Mouse (Mus musculus) c-Kit-positive CD71-positive TER-119-positive erythroid progenitor cells, embryonic 14.5 days (primary cell): ENCODE measurements around the gene C1ra.
"Not testable (repeated sequence)": the region's sequence is repeated elsewhere in the genome, so short reads cannot be mapped to it uniquely, and the experiment has no call there.

ENCODE experiments used
- DNase-seq: peaks from one replicate; pipeline ENCODE4 v3.0.0-alpha.2; 2013; ENCODE audit warnings: low spot score

The C1ra gene

DNA sequence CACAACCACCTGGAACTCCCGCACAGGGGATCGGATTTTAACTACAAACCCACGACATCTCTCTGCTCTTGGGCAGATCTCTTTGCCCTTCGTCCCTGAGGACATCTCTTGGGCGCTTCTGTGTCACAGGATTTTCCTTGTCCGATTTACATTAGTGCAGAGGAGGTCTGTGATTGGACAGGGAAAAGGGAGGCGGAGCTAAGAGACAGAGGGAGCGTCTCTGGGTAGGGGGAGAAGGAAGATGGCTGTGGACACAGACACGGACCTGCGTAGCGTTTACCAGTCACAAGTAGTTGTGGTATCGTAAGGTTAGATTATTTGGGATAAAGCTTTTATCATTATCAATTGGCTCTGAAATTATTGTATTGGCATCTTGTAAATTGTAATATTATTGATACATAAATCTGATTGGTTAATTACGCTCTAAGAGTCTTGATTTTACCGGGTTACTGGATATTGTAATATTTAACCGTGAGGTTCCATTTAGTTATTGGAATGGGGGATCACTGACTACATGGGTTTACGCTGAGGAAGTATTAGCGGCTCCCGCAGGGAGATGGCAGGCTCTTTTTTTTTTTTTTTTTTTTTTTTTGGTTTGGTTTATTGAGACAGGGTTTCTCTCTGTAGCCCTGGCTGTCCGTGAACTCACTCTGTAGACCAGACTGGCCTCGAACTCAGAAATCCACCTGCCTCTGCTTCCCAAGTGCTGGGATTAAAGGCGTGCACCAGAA, 26.6 kb upstream of the C1ra start:
- no peak for DNase-seq

DNA sequence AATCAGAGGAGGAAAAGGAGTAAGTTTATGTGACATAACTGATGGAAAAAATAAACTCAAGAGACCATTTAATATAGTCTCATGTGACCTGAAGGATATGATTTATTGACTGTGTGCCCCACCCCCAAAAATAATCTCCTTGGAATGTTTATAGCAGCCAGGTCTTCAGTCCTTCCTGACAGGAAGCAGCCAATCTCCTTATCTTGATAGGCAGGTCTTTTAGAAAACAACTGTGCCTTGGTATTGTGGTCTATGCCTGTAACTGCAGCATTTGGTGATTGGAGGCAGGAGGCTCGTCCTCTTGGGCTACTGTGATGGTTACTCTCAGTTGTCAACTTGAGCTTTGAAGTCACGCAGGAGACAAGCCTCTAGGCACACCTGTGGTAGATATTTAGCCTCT, 24.7 kb upstream of the C1ra start:
- DNase-seq, result no peak

DNA sequence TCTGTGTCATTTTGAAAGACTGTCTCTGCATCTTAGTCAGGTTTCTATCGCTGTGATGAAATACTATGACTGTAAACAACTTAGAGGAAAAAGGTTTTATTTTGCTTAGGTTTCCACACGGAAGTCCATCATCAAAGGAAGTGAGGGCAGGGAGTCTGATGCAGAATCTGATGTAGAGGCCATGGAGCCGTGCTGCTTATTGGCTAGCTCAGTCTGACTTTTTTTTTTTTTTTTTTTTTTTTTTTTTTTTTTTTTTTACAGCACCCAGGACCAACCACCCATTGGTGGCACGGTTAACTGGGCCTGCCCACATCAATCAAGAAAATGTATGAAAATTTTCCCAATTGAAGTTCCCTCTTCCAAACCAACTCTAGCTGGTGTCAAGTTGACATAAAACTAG, 23.3 kb upstream of the C1ra start:
- no peak for DNase-seq

DNA sequence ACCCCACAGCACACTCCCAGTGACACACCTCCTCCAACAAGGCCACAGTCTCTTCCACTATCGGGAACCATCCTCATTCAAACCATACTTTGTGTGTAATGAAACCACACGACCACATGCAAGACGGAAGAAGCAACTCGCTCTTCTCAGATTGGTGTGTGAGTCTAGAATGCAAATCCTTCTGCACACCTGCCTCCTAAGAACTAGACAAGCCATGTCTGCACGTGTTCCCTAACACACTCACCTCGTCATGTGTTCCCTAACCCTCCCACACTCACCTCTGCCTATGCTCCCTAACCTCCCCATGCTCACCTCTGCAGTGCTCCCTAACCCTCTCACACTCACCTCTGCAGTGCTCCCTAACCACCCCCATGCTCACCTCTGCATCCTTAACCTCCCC, 20.8 kb upstream of the C1ra start:
- DNase-seq, result no peak

DNA sequence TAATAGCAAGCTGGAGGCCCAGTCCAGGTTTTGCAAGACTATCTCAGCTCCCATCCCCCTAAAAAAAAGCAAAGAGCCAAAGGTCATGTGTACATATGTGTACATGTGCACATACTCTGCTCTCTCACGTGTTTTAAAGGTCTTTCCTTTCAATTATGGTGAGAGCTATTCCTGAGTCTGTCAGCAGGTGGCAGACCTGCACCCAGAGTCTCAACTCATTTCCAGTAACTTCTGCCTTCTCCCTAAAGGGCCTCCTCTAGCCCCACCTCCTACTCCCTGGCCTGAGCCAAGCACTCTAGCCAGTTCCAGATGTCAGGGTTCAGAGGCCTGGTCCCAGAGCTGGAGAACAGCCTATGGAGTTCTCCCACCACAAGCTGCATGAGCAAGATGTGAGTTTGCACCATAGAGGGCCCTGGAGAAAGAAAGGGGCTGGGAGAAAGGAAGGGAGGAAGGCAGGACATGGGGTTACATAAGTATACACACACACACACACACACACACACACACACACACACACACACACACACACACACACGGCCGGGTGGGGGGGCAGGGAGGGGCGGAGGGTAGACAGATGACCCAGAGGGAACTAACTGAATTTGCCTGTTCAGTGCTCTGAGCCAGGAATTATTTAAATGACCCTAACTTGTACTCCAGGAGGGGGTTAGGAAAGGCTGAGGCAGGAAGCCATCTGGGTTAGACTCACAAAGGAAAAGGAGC, 19.2 kb upstream of the C1ra start, which contains the start of gene C1rl:
TSS of gene C1rl (plus strand) at position 272 of the 720 bp plus-strand sequence.
- peak; percentile 85 for DNase-seq

DNA sequence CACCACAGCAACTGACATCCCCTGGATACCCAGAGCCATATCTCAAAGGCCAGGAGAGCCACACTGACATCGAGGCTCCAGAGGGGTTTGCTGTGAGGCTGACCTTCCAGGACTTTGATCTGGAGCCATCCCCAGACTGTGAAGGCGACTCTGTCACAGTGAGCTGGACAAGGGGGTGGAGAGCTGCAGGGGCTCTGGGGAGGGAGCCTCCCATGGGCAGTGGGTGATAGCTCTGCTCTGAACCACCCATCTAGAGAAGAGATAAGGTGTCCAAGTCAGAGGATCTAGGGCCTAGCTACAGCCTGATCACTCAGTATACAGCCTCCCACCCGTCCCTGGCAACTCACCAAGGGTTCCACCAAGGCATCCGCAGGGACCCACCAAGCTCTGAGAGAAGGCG, 18.3 kb upstream of the C1ra start:
- DNase-seq, result no peak

DNA sequence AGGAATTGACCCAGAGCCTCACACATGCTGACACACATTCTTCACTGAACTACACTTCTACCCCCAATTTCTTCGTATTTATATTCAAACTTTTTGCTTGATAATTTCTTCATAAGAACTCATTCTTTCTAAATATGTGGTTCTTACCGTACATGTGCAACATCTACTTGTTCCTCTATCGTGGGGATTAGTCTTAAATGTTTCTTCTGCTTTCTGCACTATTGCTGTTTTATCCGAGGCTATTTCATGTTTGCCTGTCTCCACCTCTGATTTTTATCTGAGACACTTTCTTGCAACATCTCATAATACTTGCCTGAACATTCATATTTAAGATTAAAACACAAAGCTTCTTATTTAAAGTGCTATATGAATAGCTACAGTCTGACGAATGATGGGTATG, 16.2 kb upstream of the C1ra start:
- no peak for DNase-seq

DNA sequence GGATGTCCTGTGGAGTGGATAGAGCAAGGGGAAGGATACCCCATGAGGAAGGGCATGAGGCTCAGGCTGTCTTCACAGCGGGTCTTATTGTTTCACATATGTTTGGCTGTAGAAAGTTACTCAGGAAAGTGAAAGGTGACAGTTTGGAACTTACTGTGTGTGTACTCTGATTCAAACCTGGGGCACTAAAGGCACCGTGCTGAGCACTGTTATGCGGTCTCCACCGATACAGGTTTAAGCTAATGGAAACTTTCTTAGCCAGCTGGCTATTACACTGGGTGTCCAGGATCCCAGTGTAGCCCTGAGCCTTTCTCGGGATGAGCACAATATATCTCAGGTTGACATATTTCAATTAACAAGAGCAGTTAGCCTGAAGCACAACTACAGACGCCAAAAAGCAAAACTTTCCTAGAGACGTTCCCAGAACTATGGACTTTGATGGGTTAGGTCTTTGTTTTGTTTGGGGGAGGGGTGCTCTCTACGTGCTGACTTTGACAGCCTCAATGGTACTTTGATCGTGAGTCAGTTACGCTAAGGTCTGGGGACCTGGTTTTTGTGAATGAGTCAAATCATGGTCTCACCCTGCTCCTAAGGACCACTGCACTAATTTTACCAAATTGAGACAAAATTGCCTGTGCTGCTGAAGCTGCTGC, 12.2 kb upstream of the C1ra start:
- DNase-seq, result no peak

DNA sequence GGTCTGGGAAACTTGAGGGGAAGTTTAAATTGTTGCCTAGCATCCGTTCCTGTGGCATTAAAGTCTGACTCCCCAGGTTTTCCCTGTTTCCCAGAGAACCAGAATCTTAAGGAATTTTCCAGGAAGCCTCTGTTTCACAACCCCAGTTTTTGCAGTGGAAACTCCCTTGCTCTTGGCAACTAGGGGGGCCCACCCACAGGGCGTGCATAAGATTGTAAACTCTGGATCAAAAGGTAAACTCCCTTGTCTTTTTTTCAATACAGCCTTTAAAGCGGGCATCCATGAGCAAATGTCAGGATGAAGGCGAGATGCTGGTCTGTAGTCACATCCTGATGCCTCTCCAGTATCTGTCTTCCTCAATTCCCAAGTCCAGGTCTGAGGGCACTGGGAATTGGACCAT, 10.7 kb upstream of the C1ra start:
- no peak for DNase-seq

DNA sequence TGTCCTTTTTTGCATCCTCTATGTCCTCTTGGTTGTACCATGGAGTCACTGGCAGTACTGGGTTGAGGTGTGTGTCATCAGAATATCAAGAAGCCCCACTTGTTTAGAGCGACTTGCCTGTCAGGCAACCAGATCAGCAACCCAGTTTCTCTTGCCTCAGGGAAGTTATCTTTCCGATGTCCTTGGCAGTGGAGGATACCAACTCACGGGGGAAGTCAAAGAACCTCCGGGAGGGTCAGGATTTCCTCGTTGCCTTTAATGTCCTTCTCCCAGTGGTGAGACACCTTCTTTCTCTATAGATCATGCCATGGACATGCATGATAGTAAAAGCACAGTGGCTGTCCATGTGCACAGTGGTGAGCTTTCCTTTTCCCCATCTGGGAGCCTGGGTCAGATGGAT, 10.2 kb upstream of the C1ra start:
- no peak for DNase-seq

DNA sequence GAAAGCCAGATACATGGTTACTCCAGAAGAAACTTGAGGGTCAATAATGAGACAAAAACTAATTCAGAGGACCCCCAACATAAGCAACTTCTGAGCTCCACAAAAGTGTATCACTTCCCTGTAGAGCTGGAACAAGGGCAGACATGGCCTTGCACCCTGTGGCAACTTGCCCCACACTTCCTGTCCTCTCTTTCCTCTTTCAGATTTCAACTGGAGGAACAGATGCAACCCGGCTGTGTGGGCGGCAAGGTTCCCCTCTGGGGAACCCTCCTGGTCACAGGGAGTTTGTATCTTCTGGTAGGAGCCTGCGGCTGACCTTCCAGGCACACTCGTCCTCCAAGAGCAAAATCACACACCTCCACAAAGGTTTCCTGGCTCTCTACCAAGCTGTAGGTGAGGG, 7.2 kb upstream of the C1ra start:
- DNase-seq, result no peak

DNA sequence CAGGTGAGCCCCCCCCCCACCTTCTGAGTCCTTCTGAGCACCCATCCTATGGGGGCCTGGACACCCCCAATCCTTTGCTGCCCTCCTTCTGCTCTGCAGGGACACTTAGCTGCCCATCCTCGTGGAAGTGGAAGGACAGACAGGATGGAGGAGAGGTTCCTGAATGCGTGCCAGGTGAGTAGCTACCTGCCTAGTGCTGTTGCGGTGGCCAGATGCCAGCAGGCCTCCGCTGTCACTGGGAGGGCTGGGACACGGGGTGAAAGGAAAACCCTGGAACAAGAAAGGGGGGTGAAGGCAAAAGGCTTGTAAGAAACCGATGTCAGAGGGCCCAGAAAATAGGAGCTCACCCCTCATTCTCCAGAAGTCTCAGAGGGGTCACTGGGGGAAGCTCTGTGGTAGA, 5.2 kb upstream of the C1ra start:
- no peak for DNase-seq

DNA sequence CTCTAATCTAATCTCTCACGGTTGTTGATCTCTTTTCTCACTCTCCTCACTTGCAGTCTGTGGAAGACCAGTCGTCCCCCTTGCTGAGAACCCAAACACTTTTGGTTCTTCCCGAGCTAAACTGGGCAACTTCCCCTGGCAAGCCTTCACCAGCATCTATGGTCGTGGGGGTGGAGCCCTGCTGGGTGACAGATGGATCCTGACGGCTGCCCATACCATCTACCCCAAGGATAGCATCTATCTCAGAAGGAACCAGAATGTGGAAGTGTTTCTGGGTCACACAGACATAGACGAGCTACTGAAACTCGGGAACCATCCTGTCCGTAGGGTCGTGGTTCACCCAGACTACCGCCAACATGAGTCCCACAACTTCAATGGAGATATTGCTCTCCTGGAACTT, 3.9 kb upstream of the C1ra start:
- DNase-seq, result no peak

DNA sequence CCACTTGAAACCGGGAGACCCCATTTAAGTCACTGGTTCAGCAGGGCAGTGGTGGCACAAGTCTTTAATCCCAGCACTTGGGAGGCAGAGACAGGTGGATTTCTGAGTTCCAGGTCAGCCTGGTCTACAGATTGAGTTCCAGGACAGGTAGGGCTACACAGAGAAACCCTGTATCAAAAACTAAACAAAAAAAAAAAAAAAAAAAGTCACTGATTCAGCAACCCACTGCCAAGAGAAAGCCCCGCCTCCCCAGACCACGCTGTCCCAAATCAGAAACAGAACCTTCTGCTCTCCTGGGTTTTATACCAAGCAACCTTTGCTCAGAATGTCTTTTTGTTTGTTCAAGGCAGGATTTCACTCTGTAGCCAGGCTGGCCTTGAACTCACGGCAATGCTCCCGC, 3.0 kb upstream of the C1ra start:
- not testable (repeated sequence) for DNase-seq

DNA sequence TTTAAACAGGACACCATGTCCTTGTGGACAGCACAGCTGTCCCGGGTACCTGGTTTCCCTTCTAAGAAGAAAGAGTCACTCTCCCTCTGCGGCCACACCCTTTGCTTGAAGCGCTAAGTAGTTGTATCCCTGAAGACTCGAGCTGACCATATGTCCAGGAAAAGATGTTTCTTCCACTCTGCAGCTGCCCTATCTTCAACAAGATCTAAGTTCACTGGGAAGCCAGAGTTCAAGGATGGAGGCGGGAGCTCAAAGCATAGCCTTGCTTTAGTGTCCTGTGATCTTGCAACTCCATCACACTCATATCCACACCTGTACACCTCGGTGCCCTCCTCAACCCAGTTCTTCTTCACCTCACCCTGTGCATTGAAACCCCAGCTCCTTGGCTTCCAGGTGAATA, 269 bp upstream of the C1ra start:
- no peak for DNase-seq

DNA sequence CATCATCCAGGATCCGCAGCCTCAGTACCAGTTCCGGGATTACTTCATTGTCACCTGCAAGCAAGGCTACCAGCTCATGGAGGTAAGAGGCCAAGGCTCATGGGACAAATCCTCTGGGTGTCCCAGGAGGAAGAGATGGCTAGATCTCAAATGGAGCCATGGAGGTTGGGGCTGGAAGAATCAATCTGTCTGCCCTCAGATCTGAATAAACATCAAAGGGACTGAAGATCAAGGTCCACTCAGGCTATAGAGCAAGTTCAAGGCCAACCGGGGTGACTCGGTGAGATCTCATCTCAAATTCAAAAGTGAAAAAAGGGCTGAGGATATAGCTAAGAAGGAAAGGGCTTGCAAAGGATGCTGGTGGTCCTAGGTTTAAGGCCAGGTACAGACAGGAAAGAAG, 5.5 kb downstream of the C1ra start:
- not testable (repeated sequence) for DNase-seq

DNA sequence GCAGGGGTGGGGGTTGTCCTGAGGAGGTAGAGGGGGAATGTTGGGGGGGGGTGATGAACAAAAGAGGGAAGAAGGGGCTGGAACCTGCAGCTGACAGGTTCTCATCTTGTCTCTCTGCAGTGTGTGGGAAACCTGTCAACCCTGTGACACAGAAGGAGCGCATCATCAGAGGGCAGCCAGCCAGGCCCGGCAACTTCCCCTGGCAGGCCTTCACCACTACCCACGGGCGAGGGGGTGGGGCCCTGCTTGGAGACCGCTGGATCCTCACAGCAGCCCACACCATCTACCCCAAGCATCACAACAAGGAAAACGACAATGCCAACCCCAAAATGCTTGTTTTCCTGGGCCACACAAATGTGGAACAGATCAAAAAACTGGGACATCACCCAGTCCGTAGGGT, 9.9 kb downstream of the C1ra start:
- DNase-seq, result not testable (repeated sequence)

DNA sequence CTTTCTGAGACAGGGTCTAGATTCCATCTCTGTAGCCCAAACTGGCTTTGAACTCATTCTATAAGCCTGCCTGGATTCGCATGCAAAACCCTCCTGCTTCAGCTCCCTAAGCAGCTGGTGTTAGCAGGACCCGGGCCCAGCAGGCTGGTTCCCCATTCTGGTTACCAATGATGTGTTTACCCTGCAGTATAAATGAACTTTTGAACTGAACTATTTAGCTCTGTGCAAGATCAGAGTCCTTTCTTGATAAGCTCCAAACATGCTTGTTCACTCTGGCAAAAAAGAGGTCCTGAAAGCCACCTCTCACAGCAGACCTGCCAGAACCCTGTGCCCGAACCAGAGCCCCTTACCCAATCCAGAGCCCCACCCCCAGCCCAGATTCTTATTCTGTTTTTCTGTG, 15.7 kb downstream of the C1ra start:
- DNase-seq, result no peak

DNA sequence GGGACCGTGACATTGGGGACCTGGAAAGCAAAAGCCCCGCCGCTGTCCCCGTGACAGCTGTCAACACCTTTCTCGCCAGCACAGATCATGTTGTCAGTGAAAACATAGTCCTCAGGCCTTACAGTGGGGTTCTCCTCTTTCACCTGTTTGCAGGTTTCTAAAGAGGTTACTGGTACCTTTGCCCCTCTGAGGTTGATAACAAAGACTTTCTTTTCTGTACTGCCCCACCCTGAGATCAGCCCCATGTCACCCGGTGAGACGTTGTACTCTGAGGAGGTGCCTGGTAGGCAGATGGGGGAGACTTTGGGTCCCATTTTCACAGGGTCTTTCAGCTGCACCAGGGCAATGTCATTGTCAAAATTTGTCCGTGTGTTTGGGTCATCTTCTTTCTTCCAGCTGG, 18.9 kb downstream of the C1ra start:
- DNase-seq, result no peak

DNA sequence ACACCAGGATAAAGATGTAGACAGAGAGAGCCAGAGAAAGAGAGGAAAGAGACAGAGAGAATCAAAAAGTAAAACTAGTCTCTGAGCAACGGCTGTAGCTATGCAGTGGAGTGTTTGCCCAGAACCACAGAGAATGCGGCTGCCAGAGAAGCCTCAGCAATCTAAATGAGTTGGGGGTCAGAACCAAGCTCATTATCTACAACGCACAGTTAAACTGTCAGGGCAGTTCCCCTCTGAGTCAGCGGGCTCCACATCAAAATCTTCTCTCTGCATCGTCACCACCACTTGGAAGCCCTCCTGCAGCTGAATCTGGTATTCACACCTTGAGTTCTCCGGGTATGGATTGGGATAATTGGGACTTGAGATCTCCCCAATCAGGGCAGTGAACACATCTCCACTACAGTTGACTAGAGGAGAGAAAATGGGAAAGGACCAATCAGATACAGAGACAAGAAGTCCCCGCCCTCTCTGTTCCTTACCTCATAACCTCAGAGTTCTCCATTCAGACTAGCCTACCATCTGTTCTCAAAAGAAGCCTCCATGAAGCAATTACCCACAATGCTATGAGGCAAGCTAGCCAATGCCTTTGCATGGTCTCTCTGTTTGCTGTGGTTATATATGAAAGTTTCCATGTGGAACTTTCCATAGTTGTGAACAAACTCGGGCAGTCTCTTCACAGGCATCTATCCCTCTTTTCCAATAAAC, 24.1 kb downstream of the C1ra start:
- not testable (repeated sequence) for DNase-seq

DNA sequence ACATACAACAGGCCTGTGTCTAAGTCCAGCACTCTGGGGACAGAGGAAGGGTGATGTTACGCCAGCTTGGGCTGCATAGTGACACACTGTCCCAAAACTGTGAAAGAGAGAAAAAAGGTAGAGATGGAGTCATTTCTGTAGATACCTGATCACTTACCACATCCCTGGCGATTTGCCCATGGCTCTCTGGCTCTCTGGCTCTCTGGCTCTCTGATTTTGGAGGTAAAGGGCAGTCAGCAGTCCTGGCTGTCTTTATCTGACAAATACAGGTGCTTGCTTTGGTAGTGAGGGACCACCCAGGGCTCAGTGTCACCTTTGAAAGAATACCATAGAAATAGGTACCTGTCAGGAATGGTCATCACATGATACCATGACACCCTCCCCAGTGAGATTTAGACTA, 29.0 kb downstream of the C1ra start:
- not testable (repeated sequence) for DNase-seq

DNA sequence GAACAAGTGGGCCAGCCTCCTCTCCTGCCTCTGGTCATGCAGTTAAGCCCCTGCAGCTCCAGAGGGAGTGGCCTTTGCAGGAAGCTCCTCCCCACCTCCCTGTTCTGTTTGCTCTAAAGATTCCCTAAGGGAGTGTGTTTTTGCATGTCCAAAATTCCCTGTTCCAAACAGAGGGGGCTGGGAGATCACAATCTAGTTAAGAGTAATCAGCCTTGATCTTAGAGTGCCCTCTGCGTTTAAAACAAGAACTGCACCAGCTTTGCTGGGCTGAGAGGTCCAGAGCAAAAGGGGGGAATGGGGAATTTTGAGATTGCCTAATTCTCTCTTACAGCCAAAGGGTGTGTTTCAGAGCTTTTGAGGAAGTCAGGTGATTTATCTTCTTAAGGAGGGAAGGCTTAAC, 30.1 kb downstream of the C1ra start, which contains the start of gene C1s1:
TSS of gene C1s1 (minus strand) at position 76 of the 400 bp plus-strand sequence.
- not testable (repeated sequence) for DNase-seq

DNA sequence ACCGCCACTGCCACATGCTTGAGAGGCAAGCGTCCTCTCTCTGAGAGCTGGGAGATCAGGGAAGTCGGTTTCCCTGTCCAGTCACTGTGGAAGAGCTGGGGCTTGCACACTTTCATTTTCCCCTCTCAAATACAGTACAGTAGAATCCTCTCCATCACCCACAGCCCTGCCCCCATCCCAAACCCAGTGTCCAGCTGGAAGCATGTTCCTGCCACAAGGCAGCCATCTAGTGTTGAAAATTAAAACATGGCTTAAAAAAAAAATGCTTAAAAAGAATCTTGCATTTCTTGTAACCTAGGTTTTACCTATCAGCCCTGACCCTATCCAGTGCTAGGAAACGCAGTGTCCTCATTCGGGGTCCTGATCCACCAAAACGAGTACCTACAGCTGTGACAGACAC, 32.3 kb downstream of the C1ra start:
- no peak for DNase-seq
